Mouse (Mus musculus) stomach, postnatal 0 days (tissue): Measurements from ENCODE around the gene Sdk2. TPM values are rescaled to one million over a fixed set of nuclear protein-coding genes. Genes with fewer than 3 reads are reported as not detected.

Experiments used
- ATAC-seq: fragments of 200-750 bp; cut with Nextera tagmentation; 2 replicates; pipeline ENCODE4 v1.8.0; 2017; ENCODE audit not compliant: low FRiP score, low TSS enrichment
- DNase-seq: peaks from one replicate; pipeline ENCODE4 v3.0.0-alpha.2; 2016; ENCODE audit warnings: low spot score
- H3K27ac ChIP-seq: fragments of 300-500 bp; sonication (generic); replicated peaks from 2 replicates; pipeline ENCODE4 v1.5.1; 2014; ENCODE audit warnings: mild to moderate bottlenecking, control low read depth
- H3K27me3 ChIP-seq: fragments of 300-500 bp; sonication (generic); 2 replicates; pipeline ENCODE4 v1.6.1; 2014; ENCODE audit warnings: low read length; ENCODE audit not compliant: control insufficient read depth, insufficient read depth
- H3K36me3 ChIP-seq: fragments of 300-500 bp; sonication (generic); 2 replicates; pipeline ENCODE4 v1.6.1; 2014; ENCODE audit warnings: low read length, mixed read lengths; ENCODE audit not compliant: control insufficient read depth, insufficient read depth
- H3K4me1 ChIP-seq: fragments of 300-500 bp; sonication (generic); replicated peaks from 2 replicates; pipeline ENCODE4 v1.6.1; 2014; ENCODE audit warnings: antibody characterized with exemption; ENCODE audit not compliant: control insufficient read depth, insufficient read depth
- H3K4me2 ChIP-seq: fragments of 300-500 bp; sonication (generic); replicated peaks from 2 replicates; pipeline ENCODE4 v1.6.1; 2014; ENCODE audit warnings: low read depth, mild to moderate bottlenecking, control low read depth, moderate library complexity
- H3K4me3 ChIP-seq: fragments of 300-500 bp; sonication (generic); 2 replicates; pipeline ENCODE4 v1.5.1; 2014; ENCODE audit warnings: low read depth, low read length, control low read depth
- H3K9ac ChIP-seq: fragments of 300-500 bp; sonication (generic); 2 replicates; pipeline ENCODE4 v1.6.1; 2014; ENCODE audit warnings: mild to moderate bottlenecking, low read length, control low read depth, mixed read lengths
- H3K9me3 ChIP-seq: fragments of 300-500 bp; sonication (generic); 2 replicates; pipeline ENCODE4 v1.6.1; 2016; ENCODE audit warnings: low read length; ENCODE audit not compliant: control insufficient read depth
- CTCF ChIP-seq: IDR thresholded peaks from 2 replicates; pipeline ENCODE4 v1.5.1; 2016; ENCODE audit warnings: antibody characterized with exemption, low read depth, mild to moderate bottlenecking, moderate library complexity
- EP300 ChIP-seq: optimal IDR thresholded peaks from 2 replicates; pipeline ENCODE3; 2016; ENCODE audit warnings: antibody characterized with exemption
- WGBS: fragments of 180-500 bp; shearing (Covaris S2); extraction: QIAGEN DNeasy Blood & Tissue Kit; methylation state at CpG from one replicate; pipeline ENCODE4 v1.1.7; 2014; 5-methylcytosine and 5-hydroxymethylcytosine counted together
- polyA plus RNA-seq: library from polyadenylated mRNA; unstranded; fragments of >200 nt; fragmentation: Nextera tagmentation; extraction: Ambion mirVana; gene quantifications from 2 replicates; pipeline ENCODE4 v1.2.1, GENCODE M21; 2015

Sdk2 gene
- polyA plus RNA-seq, 1 experiment from 2014 or later = 0.45 TPM

DNA sequence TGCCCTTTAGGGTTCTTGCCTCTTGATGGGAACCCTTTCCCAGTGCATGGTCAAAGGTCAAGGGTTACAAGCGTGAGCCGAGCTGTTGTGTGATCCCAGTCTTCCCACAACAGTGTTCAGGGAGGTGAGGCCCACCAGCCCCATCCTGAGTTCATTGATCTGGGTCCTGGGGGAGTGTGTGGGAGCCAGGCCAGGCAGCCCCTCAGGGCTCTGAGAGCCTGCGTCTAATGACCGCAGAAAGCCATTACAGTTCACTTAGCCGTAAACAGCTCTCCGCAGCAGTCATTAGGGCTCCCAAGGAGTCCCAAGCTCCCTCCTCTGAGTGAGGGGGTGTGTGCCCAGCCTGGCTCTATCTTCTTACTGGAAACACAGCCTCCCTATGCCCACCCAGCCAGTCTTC lies 66.8 kb downstream of the Sdk2 start:
- H3K4me1 ChIP-seq = no peaks in the 10 kb centered on the region
- 65% methylated on average over 6 of the region's 6 CpGs for WGBS
- no peak overlapping the region for H3K9ac ChIP-seq
- no peaks in the 10 kb centered on the region for H3K27me3 ChIP-seq
- TF ChIP-seq EP300 = no peak
- TF ChIP-seq CTCF = no peak
- no peaks in the 10 kb centered on the region for H3K36me3 ChIP-seq
- no peak overlapping the region for H3K4me2 ChIP-seq
- DNase-seq (no peak), ATAC-seq (no peak)
- H3K27ac ChIP-seq = no peak overlapping the region
- no peak overlapping the region for H3K4me3 ChIP-seq
- no peaks in the 10 kb centered on the region for H3K9me3 ChIP-seq

DNA sequence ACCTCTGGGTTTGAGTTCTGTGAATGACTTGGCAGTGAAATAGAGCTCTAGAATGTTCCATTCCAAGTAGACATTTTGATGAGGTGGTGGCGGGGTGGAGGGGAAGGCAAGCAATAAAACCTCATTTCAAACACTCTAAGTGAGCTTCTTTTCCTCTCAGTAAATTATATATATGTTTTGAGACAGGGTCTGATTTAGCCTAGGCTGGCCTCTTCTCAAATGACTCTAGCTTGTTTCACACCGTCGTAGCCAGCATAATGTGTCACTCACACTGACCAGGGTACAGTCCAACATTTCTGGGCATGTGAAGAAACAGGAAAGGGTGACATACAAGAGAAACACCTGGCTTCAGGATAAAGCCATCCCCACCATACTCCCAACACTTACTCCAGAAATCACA lies 68.1 kb downstream of the Sdk2 start:
- WGBS = 93% methylated on average over 3 of the region's 3 CpGs
- ATAC-seq = no peak

DNA sequence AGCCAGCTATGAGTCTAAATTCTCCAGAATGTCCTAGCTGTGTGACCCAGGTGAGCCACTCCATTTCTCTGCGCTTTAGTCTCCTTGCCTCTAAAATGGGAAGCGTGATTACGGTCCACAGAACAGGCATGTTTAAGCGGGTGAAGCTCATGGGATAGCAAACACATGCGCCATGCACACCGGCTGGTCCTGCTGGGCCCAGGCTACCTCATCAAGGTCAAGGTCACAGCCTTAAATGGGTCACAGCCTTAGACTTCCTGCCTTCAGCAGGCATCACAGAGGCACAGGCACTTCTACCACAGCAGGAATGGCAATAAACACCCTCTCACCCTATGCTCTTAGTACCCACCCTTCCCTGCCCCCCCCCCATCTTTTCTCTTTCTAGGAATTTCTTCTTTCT lies 72.9 kb downstream of the Sdk2 start:
- H3K4me1 ChIP-seq = no peaks in the 10 kb centered on the region
- no peak overlapping the region for H3K4me2 ChIP-seq
- H3K27me3 ChIP-seq = no peaks in the 10 kb centered on the region
- TF ChIP-seq CTCF (no peak), EP300 (no peak)
- no peaks in the 10 kb centered on the region for H3K9me3 ChIP-seq
- no peak overlapping the region for H3K4me3 ChIP-seq
- WGBS = 96% methylated on average over 6 of the region's 6 CpGs
- no peak overlapping the region for H3K9ac ChIP-seq
- ATAC-seq (0 out of 2 replicates have a peak, but pooled peaks have one; percentile 16), DNase-seq (no peak)
- H3K36me3 ChIP-seq = no peaks in the 10 kb centered on the region
- H3K27ac ChIP-seq = no peak overlapping the region

More for the DNA sequence above, 68.1 kb downstream of the Sdk2 start:
- no peaks in the 10 kb centered on the region for H3K4me1 ChIP-seq
- H3K4me3 ChIP-seq = no peak overlapping the region
- DNase-seq = no peak
- TF ChIP-seq EP300 = no peak
- no peak for TF ChIP-seq CTCF
- no peak overlapping the region for H3K9ac ChIP-seq
- no peaks in the 10 kb centered on the region for H3K27me3 ChIP-seq
- H3K9me3 ChIP-seq = no peaks in the 10 kb centered on the region
- no peak overlapping the region for H3K4me2 ChIP-seq
- no peaks in the 10 kb centered on the region for H3K36me3 ChIP-seq
- H3K27ac ChIP-seq = no peak overlapping the region

DNA sequence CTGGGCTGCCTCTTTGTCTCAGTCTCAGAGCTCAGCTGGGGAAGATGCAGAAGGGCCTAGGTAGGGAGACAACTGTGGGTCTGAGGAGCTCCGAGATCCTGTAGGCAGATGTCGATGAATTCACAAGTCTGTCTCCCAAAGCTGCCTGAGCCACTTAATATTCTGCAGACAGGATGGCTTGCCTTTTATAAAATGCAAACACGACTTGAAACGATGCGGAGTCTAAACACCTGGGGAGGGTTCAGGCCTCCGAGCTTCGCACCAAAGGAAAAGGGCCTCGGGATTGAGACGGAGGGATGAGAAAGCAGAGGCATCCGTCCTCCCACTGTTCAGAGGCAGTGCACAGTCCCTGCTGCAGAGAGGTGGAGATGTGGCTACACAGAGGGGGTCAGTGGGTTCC lies 74.0 kb downstream of the Sdk2 start:
- Histone ChIP-seq H3K4me3 (no peak overlapping the region), H3K9me3 (no peaks in the 10 kb centered on the region), H3K9ac (no peak overlapping the region), H3K4me2 (no peak overlapping the region), H3K27me3 (no peaks in the 10 kb centered on the region), H3K36me3 (no peaks in the 10 kb centered on the region), H3K27ac (no peak overlapping the region), H3K4me1 (no peaks in the 10 kb centered on the region)
- ATAC-seq (no peak), DNase-seq (no peak)
- TF ChIP-seq EP300 (no peak), CTCF (no peak)
- 78% methylated on average over 10 of the region's 10 CpGs for WGBS

DNA sequence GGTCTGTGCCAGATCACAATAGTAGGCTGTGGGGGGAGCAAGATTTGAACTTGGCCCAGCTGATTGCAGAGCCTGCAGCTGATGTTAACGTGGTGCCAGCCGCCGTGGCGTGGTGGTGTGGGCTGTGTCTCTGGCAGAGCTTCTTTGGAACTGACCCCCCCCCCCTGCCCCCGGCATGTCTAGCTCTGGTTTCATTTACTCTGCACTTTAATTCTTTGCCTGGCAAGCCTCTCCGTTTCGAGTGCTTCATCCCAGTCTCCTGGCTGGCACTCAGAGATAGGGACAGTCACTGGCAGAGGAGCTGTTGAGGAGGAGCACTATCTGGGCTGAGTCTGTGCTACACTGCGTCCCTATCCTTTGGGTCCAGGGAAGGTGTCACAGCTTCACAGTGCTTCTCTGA lies 75.0 kb downstream of the Sdk2 start:
- H3K4me3 ChIP-seq = no peak overlapping the region
- no peak overlapping the region for H3K9ac ChIP-seq
- no peaks in the 10 kb centered on the region for H3K36me3 ChIP-seq
- 65% methylated on average over 8 of the region's 8 CpGs for WGBS
- no peak overlapping the region for H3K27ac ChIP-seq
- ATAC-seq (no peak), DNase-seq (no peak)
- no peak overlapping the region for H3K4me2 ChIP-seq
- H3K4me1 ChIP-seq = no peaks in the 10 kb centered on the region
- H3K27me3 ChIP-seq = no peaks in the 10 kb centered on the region
- no peaks in the 10 kb centered on the region for H3K9me3 ChIP-seq
- no peak for TF ChIP-seq EP300
- no peak for TF ChIP-seq CTCF

DNA sequence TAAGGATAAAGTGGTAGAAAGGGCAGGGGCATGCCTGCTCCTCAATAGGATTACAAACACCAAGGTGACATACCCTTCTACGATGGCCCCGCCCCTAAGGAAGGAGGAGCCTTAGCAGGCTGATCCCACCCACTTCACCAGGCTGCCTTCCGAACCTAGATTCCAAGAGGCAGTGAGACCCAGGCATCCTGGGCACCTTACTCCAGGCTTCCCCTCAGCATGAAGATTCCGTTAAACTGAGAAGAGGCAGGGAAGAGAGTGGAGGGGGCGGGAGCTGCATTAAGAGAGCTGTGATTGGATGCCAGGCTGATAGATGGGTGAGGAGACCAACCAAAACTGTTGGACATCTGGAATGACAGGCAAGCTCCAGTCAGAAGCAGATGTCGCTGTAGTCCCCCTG lies 76.4 kb downstream of the Sdk2 start:
- ATAC-seq (peak; percentile 70; the same call in 1 of the 2 replicates), DNase-seq (peak; percentile 28)
- no peaks in the 10 kb centered on the region for H3K4me1 ChIP-seq
- no peaks in the 10 kb centered on the region for H3K36me3 ChIP-seq
- H3K27ac ChIP-seq = no peak overlapping the region
- no peak for TF ChIP-seq CTCF
- no peak for TF ChIP-seq EP300
- H3K4me3 ChIP-seq = peak overlapping the region; percentile 8; the same call in 1 of the 2 replicates
- WGBS = 6% methylated on average over 6 of the region's 6 CpGs
- H3K9ac ChIP-seq = no peak overlapping the region; the same call in 1 of the 2 replicates
- H3K4me2 ChIP-seq = peak overlapping the region; percentile 41; the same call in 1 of the 2 replicates
- no peaks in the 10 kb centered on the region for H3K9me3 ChIP-seq
- no peaks in the 10 kb centered on the region for H3K27me3 ChIP-seq
